Mouse (Mus musculus): ENCODE measurements around the gene Ccdc142. TPM values are rescaled to one million over a fixed set of nuclear protein-coding genes. Genes with fewer than 3 reads are reported as not detected.

Gene Ccdc142
- polyA plus RNA-seq, 1 experiment from 2014 or later: 3.0 TPM

DNA sequence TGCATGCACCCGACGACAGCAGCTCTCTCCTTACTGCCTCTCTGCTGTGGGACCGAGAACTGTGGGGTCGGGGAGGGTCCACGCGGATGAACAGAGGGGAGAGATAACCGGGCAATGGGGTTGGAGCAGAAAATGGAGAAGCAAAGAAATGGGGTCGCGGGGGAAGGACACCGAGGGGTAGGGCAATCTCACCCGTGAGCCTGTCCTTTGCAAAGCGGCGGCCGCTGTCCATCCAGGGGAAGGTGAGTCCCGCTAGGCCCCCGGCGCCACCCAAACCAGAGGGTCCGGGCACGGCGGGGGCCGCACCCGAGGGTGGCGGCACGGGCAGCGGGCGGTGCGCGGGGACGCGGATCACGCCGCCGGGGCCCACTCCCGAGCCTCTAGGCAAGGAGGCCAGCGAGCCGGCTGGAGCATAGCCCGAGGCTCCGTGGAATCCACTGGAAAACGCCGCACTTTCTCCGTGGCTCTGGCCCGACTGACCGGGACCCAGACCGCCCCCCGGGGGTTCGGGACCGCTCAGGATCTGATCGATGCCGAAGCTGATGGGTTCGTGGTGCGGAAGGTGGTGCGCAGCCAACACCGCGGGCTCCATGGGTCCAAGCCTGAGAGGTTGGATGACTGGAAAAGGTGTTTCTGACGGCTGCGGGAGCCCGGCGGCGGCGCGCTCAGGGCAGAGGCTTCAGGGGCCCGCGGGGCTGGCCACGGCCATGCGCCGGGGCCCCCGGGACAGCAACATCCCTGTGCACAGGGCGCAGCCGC, 31.7 kb upstream of the Ccdc142 start:
- Histone ChIP-seq H3K9me3 (no peaks in the 10 kb centered on the region), H3K9ac (no peak overlapping the region), H3K27ac (no peak overlapping the region), H3K4me2 (peak overlapping the region; percentile 11; the same call in 1 of the 2 replicates), H3K36me3 (no peaks in the 10 kb centered on the region), H3K27me3 (peaks cover 99% of the 10 kb centered on the region), H3K4me1 (replicated peaks) (peaks cover 28% of the 10 kb centered on the region), H3K4me3 (peak overlapping the region; percentile 21)
- no peak for ATAC-seq (ENCODE audit: low FRiP score)
- 2% methylated on average over 66 of the region's 69 CpGs for WGBS

DNA sequence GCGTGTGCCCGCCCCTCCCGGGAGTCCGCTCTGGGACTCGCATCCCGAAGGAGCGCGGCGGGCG, 31.3 kb upstream of the Ccdc142 start, which contains the start of gene Tlx2:
TSS of gene Tlx2 (minus strand) at position 47 of the 64 bp plus-strand sequence.
- Histone ChIP-seq H3K27me3 (peaks cover 99% of the 10 kb centered on the region), H3K4me2 (peak within 1 kb of the TSS; percentile 11; the same call in 1 of the 2 replicates), H3K9me3 (no peaks in the 10 kb centered on the region), H3K9ac (no peak within 1 kb of the TSS), H3K36me3 (no peaks in the 10 kb centered on the region), H3K4me3 (peak within 1 kb of the TSS; percentile 23), H3K4me1 (replicated peaks) (peaks cover 28% of the 10 kb centered on the region), H3K27ac (no peak within 1 kb of the TSS)
- no peak for ATAC-seq (ENCODE audit: low FRiP score)
- WGBS: 0% methylated on average over 9 of the region's 10 CpGs

DNA sequence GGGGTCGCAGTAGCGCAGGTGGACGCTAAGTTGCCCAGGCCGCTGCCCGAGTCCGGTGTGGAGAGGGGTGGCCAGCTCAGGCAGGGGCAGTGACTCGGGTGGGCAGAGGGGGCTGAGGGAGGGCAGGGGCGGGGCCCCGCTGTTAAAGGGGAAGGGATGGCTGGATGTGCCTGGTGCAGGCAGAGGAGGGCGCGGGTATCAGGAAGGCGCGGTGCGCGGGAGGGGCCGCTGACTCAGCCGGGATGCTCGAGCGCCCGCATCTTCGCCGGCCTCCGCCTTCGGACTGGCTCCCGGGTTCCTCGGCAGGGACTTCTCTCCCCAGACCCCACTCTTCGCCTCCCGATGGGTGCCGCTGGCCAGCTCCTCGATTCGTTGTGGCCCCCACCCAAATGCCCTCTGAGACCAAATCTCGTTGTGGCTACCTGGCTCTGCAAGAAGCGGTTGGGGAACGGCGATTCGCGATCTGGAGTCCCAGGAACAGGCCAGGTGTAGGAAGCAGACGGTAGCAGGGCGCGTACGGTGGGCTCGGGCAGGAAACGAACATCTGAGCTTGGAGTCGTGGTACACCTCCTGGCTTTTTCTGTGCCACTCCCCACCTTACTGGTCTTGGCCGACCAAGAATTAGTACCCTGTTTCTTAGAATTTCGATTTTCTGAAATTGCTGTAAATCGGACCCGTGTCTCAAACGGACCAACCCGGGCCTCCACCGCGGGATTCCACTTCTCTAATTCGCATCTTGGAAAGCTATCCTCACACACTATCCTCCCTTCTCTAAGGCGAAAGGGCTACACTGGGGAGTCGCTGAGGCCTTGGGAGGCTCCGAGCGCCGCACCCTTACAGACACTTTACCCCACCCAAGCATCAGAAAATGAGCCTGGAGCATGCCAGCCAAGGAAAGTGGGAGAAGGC, 30.8 kb upstream of the Ccdc142 start:
- H3K36me3 ChIP-seq: no peaks in the 10 kb centered on the region
- peaks cover 28% of the 10 kb centered on the region for H3K4me1 ChIP-seq (replicated peaks)
- WGBS: under 1% methylated on average over 56 of the region's 58 CpGs
- H3K9ac ChIP-seq: no peak overlapping the region
- no peak; the same call in 1 of the 2 replicates for ATAC-seq (ENCODE audit: low FRiP score)
- H3K27me3 ChIP-seq: peaks cover 99% of the 10 kb centered on the region
- peak overlapping the region; percentile 21 for H3K4me3 ChIP-seq
- no peak overlapping the region for H3K27ac ChIP-seq
- peak overlapping the region; percentile 11; the same call in 1 of the 2 replicates for H3K4me2 ChIP-seq
- no peaks in the 10 kb centered on the region for H3K9me3 ChIP-seq

DNA sequence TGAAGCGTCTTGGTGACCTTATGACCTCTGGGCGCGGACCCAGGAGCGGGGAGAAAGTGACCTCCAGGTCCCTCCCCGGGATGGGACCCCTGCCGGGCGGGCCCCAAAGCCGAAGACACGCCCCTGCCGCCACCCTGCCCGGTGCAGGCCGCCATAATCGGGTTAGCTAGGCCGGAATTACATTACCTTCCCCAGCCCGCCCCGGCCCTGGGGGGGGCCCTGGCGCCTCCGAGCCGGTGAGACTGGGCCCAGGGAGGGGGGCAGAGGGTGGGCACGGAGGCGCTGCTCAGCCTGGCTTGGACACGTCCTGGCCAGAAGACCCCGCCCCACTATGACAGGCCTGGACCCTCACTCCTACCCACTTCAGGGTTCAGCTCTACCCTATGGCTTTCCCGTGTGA, 30.2 kb upstream of the Ccdc142 start:
- Histone ChIP-seq H3K36me3 (no peaks in the 10 kb centered on the region), H3K4me3 (0 out of 2 replicates have a peak overlapping the region, but pooled peaks have one; percentile 4), H3K27ac (no peak overlapping the region), H3K4me1 (replicated peaks) (peaks cover 28% of the 10 kb centered on the region), H3K27me3 (peaks cover 99% of the 10 kb centered on the region), H3K4me2 (no peak overlapping the region), H3K9me3 (no peaks in the 10 kb centered on the region), H3K9ac (no peak overlapping the region)
- 0% methylated on average over 24 of the region's 24 CpGs for WGBS
- ATAC-seq (ENCODE audit: low FRiP score): no peak

DNA sequence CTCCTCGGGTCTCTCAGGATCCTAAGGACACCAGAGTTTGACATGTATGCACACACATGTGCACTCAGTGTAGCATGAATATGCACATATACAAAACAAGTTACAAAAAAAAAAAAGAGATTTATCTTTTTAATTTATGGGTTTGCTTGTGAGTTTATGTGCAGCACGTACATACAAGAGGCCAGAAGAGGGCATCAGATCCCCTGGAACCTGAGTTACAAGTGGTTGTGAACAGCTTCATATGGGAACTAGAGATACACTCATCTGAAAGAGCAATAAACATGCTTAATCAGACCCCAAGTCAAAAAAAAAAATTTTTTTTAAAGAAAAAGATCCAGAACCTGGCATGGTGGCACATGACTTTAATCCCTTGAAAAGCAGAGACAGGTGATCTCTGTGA, 26.4 kb upstream of the Ccdc142 start:
- H3K9ac ChIP-seq: no peak overlapping the region
- WGBS: 25% methylated on average over 2 of the region's 2 CpGs
- no peak overlapping the region for H3K4me3 ChIP-seq
- no peak overlapping the region for H3K4me2 ChIP-seq
- no peaks in the 10 kb centered on the region for H3K9me3 ChIP-seq
- ATAC-seq (ENCODE audit: low FRiP score): no peak
- H3K4me1 ChIP-seq (replicated peaks): peaks cover 33% of the 10 kb centered on the region
- no peaks in the 10 kb centered on the region for H3K36me3 ChIP-seq
- H3K27ac ChIP-seq: no peak overlapping the region
- H3K27me3 ChIP-seq: peaks cover 72% of the 10 kb centered on the region

DNA sequence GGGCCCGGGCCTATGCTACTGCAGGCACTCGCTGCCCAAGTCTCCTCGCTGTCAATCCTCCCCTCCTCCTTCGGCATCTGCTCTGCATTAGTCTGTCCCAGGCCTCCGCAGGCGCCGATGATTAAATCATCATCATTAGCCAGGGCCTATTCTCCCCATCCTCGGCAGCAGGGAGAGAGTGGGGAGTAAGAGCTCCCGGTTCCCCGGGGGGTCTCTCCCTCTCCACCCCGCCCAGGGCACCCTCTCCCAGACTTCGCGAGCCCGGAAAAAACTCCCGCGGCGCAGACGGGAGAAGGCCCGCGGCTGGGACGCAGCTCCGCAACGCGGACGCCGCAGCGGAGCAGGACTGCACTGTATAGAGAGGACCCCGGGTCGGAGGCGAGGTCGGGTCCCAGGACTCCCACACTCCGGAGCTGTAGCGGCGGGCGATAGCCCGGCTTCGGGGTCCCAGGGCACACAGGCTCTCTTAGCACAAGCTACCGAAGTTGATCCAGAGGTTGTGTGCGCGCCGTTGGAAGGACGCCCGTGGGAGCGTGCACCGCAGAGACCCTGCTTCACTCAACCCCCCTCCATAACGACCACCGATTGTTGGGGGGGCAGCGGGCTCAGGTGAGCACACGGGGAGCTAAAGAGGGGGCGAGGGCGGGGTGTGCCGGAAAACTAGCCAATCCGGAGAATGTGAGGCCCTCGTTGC, 23.6 kb upstream of the Ccdc142 start, which contains the start of gene Pcgf1:
TSS of gene Pcgf1 (plus strand) at position 240 of the 694 bp plus-strand sequence.
- Histone ChIP-seq H3K27me3 (peaks cover 56% of the 10 kb centered on the region), H3K4me1 (replicated peaks) (peaks cover 25% of the 10 kb centered on the region)
- under 1% methylated on average over 54 of the region's 54 CpGs for WGBS

DNA sequence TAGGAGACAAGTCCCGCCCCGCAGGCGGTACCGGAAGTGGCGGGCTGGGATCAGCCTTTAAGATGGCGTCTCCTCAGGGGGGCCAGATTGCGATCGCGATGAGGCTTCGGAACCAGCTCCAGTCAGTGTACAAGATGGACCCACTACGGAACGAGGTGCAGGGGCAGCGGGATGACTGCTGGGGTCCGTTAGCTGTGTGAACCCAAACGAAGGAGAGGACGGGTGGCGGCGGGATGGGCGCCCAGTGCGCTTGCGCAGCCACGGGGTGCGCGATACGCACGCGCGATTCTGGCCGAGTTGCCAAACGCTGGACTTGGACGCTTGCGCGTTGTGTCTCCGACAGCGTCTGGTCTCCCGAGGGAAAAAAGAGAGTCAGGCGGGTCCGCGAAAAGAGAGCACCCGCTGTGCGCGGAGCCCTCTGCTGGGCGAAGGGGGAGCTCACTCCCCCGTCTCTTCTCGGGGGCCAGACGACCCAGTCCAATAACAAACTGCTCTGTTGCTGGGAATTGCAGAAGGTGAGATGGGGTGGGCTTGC, 23.0 kb upstream of the Ccdc142 start:
- H3K4me1 ChIP-seq (replicated peaks): peaks cover 25% of the 10 kb centered on the region
- peaks cover 56% of the 10 kb centered on the region for H3K27me3 ChIP-seq
- peak overlapping the region; percentile 94 for H3K4me2 ChIP-seq
- H3K4me3 ChIP-seq: peak overlapping the region; percentile 77
- H3K36me3 ChIP-seq: peaks cover 23% of the 10 kb centered on the region
- ATAC-seq (ENCODE audit: low FRiP score): peak; percentile 95
- H3K27ac ChIP-seq: peak overlapping the region; percentile 94
- no peaks in the 10 kb centered on the region for H3K9me3 ChIP-seq
- under 1% methylated on average over 46 of the region's 46 CpGs for WGBS
- H3K9ac ChIP-seq: peak overlapping the region; percentile 88

More for the DNA sequence above, 23.6 kb upstream of the Ccdc142 start, which contains the start of gene Pcgf1:
- H3K4me3 ChIP-seq: peak within 1 kb of the TSS; percentile 77
- peaks cover 23% of the 10 kb centered on the region for H3K36me3 ChIP-seq
- peak within 1 kb of the TSS; percentile 94 for H3K27ac ChIP-seq
- ATAC-seq (ENCODE audit: low FRiP score): peak; percentile 84
- peak within 1 kb of the TSS; percentile 88 for H3K9ac ChIP-seq
- H3K4me2 ChIP-seq: peak within 1 kb of the TSS; percentile 94
- H3K9me3 ChIP-seq: no peaks in the 10 kb centered on the region

DNA sequence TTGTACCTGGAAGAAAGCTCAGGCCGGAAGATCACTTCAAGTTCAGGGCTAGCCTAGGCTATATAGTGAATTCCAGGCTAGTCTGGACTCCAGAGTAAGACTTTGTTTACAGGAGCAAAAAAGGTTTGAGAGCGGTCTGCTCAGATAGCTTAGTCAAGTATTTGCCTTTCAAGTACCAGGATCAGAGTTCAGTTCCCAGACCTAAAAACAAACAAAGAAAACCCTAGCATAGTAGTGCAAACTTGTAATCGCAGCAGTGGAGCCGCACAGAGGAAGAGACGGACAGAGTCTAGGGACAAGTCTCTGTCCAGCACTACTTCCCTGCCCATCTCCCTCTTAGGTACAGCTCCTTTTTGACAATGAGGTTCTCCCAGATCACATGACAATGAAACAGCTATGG, 21.2 kb upstream of the Ccdc142 start:
- H3K27ac ChIP-seq: no peak overlapping the region
- peaks cover 56% of the 10 kb centered on the region for H3K27me3 ChIP-seq
- ATAC-seq (ENCODE audit: low FRiP score): no peak
- H3K36me3 ChIP-seq: peaks cover 23% of the 10 kb centered on the region
- WGBS: 93% methylated on average over 5 of the region's 5 CpGs
- H3K9me3 ChIP-seq: no peaks in the 10 kb centered on the region
- peaks cover 25% of the 10 kb centered on the region for H3K4me1 ChIP-seq (replicated peaks)
- H3K4me2 ChIP-seq: 0 out of 2 replicates have a peak overlapping the region, but pooled peaks have one; percentile 81
- H3K9ac ChIP-seq: no peak overlapping the region
- H3K4me3 ChIP-seq: no peak overlapping the region

DNA sequence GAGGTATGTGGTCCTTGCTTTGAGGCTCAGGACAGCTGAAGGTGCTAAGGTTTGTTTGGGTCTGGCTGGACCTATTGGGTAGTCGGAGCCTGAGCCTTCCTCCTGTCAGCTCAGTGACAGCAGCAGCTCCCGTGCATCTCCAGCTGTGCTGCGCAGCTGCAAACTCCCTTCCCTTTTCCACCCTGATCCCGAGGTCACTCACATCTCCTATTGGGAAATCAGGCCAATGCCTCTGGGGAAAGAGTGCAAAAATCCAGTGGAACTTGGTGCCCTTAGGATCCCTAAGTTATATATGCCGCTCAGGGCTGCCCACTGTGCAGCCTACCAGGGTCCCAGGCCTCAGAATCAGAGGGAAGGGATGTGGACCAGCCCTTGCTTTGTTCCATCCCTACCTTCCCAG, 17.9 kb upstream of the Ccdc142 start:
- WGBS: 13% methylated on average over 5 of the region's 5 CpGs
- Histone ChIP-seq H3K4me3 (no peak overlapping the region), H3K4me1 (replicated peaks) (peaks cover 31% of the 10 kb centered on the region), H3K36me3 (peaks cover 23% of the 10 kb centered on the region), H3K9me3 (no peaks in the 10 kb centered on the region), H3K27ac (no peak overlapping the region), H3K9ac (no peak overlapping the region; the same call in 1 of the 2 replicates), H3K4me2 (no peak overlapping the region), H3K27me3 (peaks cover 68% of the 10 kb centered on the region)
- no peak for ATAC-seq (ENCODE audit: low FRiP score)

DNA sequence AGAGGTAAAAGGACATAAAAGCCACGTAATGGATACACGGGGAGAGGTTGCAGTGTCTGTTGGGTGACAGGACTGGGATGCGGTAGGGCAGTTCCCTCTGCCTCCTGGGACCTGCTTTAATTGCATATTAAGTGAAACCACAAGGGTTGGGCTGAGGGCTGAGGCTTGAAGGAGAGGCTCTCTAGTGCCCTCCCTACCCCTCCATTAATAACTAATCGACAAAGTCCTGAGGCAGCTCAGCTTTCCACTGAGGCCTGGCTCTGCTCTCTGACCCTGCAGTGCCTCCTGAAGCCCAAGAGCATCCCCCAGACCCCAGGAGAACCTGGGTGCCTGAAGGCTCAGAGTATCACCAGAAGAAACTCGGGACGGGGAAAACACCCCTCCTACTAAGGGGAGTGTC, 16.9 kb upstream of the Ccdc142 start:
- Histone ChIP-seq H3K27me3 (peaks cover 78% of the 10 kb centered on the region), H3K27ac (no peak overlapping the region), H3K4me2 (no peak overlapping the region), H3K9ac (no peak overlapping the region), H3K9me3 (no peaks in the 10 kb centered on the region), H3K4me3 (no peak overlapping the region), H3K4me1 (replicated peaks) (peaks cover 23% of the 10 kb centered on the region), H3K36me3 (peaks cover 23% of the 10 kb centered on the region)
- ATAC-seq (ENCODE audit: low FRiP score): no peak
- 5% methylated on average over 6 of the region's 6 CpGs for WGBS

DNA sequence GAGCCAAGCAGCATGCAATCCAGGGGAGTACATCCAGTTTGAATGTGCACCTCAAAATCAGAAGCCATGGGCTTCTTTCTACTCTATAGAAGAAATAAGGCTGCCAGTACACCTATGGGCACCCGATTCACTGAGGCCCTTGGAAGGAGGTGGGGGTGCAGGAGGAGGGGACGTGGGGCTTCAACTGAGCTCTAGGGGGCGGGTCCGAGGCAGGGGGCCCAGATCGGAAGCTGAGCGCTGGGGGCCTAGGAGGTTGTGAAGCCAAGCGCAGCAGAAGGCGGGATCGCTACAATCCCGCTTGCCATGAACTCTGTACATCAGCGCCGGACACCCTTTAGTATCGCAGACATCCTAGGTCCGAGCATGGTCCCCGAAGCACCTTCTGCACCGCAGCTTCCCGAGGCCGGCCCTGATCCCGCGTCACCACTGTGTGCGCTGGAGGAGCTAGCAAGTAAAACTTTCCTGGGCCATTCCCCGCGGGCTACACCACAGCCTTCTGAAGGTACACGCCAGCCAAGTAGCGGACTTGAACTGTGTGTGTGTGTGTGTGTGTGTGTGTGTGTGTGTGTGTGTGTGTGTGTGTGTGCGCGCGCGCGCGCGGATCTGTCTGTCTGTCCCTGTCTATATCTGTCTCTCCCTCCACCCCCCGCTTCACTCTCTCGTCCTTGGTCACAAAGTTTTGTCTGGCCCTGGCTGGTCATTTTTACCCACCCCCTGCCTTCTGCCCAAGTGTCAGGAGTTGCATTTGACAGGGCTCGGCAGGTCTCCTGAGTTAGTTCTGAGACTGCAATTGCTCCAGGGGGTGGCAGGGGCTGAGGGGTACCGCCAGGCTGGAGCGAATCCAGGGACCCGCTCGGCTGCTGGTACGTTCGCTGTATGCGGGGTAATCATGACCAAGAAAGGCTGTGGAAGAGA, 15.0 kb upstream of the Ccdc142 start, which contains the start of gene Lbx2:
TSS of gene Lbx2 (plus strand) at position 247 of the 915 bp plus-strand sequence.
- 4% methylated on average over 35 of the region's 42 CpGs for WGBS
- Histone ChIP-seq H3K9ac (no peak within 1 kb of the TSS), H3K9me3 (no peaks in the 10 kb centered on the region), H3K27me3 (peaks cover 97% of the 10 kb centered on the region), H3K4me2 (no peak within 1 kb of the TSS; the same call in 1 of the 2 replicates), H3K4me1 (replicated peaks) (peaks cover 14% of the 10 kb centered on the region), H3K4me3 (peak within 1 kb of the TSS; percentile 17; the same call in 1 of the 2 replicates), H3K36me3 (peaks cover 11% of the 10 kb centered on the region), H3K27ac (no peak within 1 kb of the TSS)
- ATAC-seq (ENCODE audit: low FRiP score): no peak
